Comparison of ENCODE assay signal across 13 mouse cellular contexts in the genomic region with DNA sequence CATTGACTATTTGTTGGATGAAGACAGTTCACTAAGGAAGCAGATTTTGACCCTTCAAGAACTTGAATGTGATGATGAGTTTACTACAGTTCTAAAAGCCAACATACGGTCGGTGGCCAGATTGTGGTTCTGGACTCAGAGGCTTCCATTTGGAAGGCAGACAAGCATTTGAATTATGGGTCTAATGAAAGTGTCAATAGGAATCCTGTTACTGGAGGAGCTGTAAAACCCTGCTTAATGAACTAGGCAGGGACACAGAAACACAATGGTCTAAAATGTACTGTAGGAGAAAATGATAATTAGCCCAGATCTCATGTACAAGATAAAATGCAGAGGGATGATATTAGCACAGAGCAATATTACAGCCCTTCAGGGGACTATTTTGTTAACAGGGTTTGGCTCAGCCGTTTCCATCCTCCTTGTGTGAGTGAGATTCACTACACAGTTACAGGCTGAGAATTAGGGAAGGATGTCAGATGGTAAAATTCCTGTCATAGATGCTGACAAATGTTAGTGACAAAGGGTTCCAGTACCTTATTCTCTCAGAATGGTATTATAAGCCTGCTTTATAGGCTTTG.
"Had no signal": no experiment of that assay in that cellular context is flagged by ENCODE, and none has a peak within 500 bp of the region (broad histone marks: within the 10 kb centered on the region; RNA-seq: fewer than 3 reads in every experiment).

No protein-coding gene starts in this region.

- H3K4me1 ChIP-seq: limb, embryonic 10.5 days; liver, embryonic 15.5 days had no signal

- H3K4me3 ChIP-seq: left cerebral cortex, adult 2 months; limb, embryonic 10.5 days; liver, embryonic 15.5 days; midbrain, embryonic 13.5 days had no signal

- H3K36me3 ChIP-seq: limb, embryonic 10.5 days; liver, embryonic 15.5 days; midbrain, embryonic 13.5 days had no signal

- H3K27me3 ChIP-seq: liver, embryonic 15.5 days; midbrain, embryonic 13.5 days had no signal

- ATAC-seq: lung, postnatal 0 days; midbrain, embryonic 13.5 days had no signal

- H3K9ac ChIP-seq: liver, embryonic 15.5 days; midbrain, embryonic 13.5 days had no signal

- H3K9me3 ChIP-seq: limb, embryonic 10.5 days; liver, embryonic 15.5 days; midbrain, embryonic 13.5 days had no signal

- H3K4me2 ChIP-seq: liver, embryonic 11.5 days; liver, embryonic 15.5 days; midbrain, embryonic 13.5 days had no signal

- H3K27ac ChIP-seq: kidney, postnatal 0 days; left cerebral cortex, adult 2 months; limb, embryonic 10.5 days; liver, embryonic 15.5 days; midbrain, embryonic 13.5 days; stomach, postnatal 0 days had no signal

- DNase-seq: kidney, adult 9 months; kidney, postnatal 36 days; lung, adult 2 months; lung, postnatal 36 days; thymus, postnatal 14 days had no signal
